Mouse (Mus musculus) embryonic fibroblast, embryonic 13.5 days (primary cell): Measurements from ENCODE around the gene Gm10282.

Source experiments
- CTCF ChIP-seq: IDR thresholded peaks from 2 replicates; pipeline ENCODE4 v1.5.1; 2011; ENCODE audit warnings: mild to moderate bottlenecking, control low read depth, low read length, moderate library complexity, borderline replicate concordance; ENCODE audit not compliant: insufficient read depth
- POLR2A ChIP-seq: IDR thresholded peaks from 2 replicates; pipeline ENCODE4 v1.6.1; 2011; ENCODE audit warnings: low read depth, mild to moderate bottlenecking, control low read depth, low read length, moderate library complexity

GRCm38 (mm10) chr8:72270606-72271005 is 34.5 kb downstream of the Gm10282 start:
- TF ChIP-seq CTCF (no peak), POLR2A (no peak)
